Mouse (Mus musculus) MEL (cell line): ENCODE results near the gene Ofd1.

Experiments
- CHD2 ChIP-seq: IDR thresholded peaks from 2 replicates; pipeline ENCODE4 v1.6.1; 2011; ENCODE audit warnings: low read length, improper control_type of control experiment
- CTCF ChIP-seq, 3 experiments: IDR thresholded peaks in 2 of 3; conservative IDR thresholded peaks in 1 of 3; 2 replicates each; pipeline ENCODE4 v1.5.1; 2011 to 2012; ENCODE audit warnings: low read length in 3 of 3, low read depth in 2 of 3, mild to moderate bottlenecking in 2 of 3, improper control_type of control experiment in 1 of 3, inconsistent platforms in 1 of 3, mixed read lengths in 1 of 3, moderate library complexity in 1 of 3; ENCODE audit not compliant: control insufficient read depth in 1 of 3, insufficient read depth in 1 of 3, poor library complexity in 1 of 3, severe bottlenecking in 1 of 3
- EP300 ChIP-seq, 2 experiments: IDR thresholded peaks; 2 replicates each; pipeline ENCODE4 v1.6.1; 2011; ENCODE audit warnings: improper control_type of control experiment in 2 of 2, low read length in 2 of 2, low read depth in 1 of 2, mild to moderate bottlenecking in 1 of 2
- GATA1 ChIP-seq: IDR thresholded peaks from 2 replicates; pipeline ENCODE4 v1.6.1; 2011; ENCODE audit warnings: low read depth, low read length, improper control_type of control experiment
- JUND ChIP-seq: IDR thresholded peaks from 2 replicates; pipeline ENCODE4 v1.6.1; 2011; ENCODE audit warnings: low read depth, mild to moderate bottlenecking, improper control_type of control experiment, low read length
- MAX ChIP-seq: IDR thresholded peaks from 2 replicates; pipeline ENCODE4 v1.6.1; 2011; ENCODE audit warnings: low read length, improper control_type of control experiment
- MEF2A ChIP-seq: IDR thresholded peaks from 2 replicates; pipeline ENCODE4 v1.6.1; 2014; ENCODE audit warnings: low read depth, mild to moderate bottlenecking, inconsistent platforms, low read length, improper control_type of control experiment; ENCODE audit not compliant: poor library complexity, insufficient replicate concordance, severe bottlenecking; ENCODE audit errors: extremely low read depth
- NRF1 ChIP-seq: IDR thresholded peaks from 2 replicates; pipeline ENCODE4 v1.6.1; 2014; ENCODE audit warnings: low read depth, mild to moderate bottlenecking, inconsistent platforms, low read length, improper control_type of control experiment, moderate library complexity; ENCODE audit not compliant: poor library complexity, insufficient read depth, severe bottlenecking
- POLR2A ChIP-seq, 2 experiments: IDR thresholded peaks; 2 replicates each; pipeline ENCODE4 v1.6.1; 2011 to 2012; ENCODE audit warnings: low read length in 2 of 2, mild to moderate bottlenecking in 2 of 2, control low read depth in 1 of 2, improper control_type of control experiment in 1 of 2, low read depth in 1 of 2, moderate library complexity in 1 of 2; ENCODE audit not compliant: control insufficient read depth in 1 of 2, insufficient read depth in 1 of 2, poor library complexity in 1 of 2
- ZNF384 ChIP-seq: IDR thresholded peaks from 2 replicates; pipeline ENCODE4 v1.6.1; 2012; ENCODE audit warnings: low read depth, mild to moderate bottlenecking, inconsistent platforms, low read length, improper control_type of control experiment

GRCm38 (mm10) chrX:166351790-166352189 lies 88.7 kb downstream of the Ofd1 start:
- TF ChIP-seq GATA1: no peak
- TF ChIP-seq NRF1: no peak
- no peak for TF ChIP-seq POLR2A (IDR thresholded peaks at IDR 0.05; ENCODE audit: control insufficient read depth in 1 of 2, insufficient read depth in 1 of 2, low read depth in 1 of 2, low read length in 2 of 2, poor library complexity in 1 of 2)
- peak in 1 of 3 experiments; percentile 99; a peak in 2 of 6 replicates for TF ChIP-seq CTCF (IDR thresholded peaks at IDR 0.05 in 2 of 3, conservative IDR thresholded peaks at IDR 0.05 in 1 of 3; ENCODE audit: control insufficient read depth in 1 of 3, insufficient read depth in 1 of 3, low read depth in 2 of 3, low read length in 3 of 3, poor library complexity in 1 of 3, severe bottlenecking in 1 of 3)
- no peak for TF ChIP-seq EP300 (IDR thresholded peaks at IDR 0.05; ENCODE audit: low read depth in 1 of 2, low read length in 2 of 2)
- TF ChIP-seq CHD2: no peak
- TF ChIP-seq JUND: no peak
- no peak for TF ChIP-seq MAX
- TF ChIP-seq ZNF384: no peak
- no peak for TF ChIP-seq MEF2A
